Mouse (Mus musculus) liver, adult 2 months (tissue): Measurements from ENCODE around the gene Lyar. TPM values are rescaled to one million over a fixed set of nuclear protein-coding genes. Genes with fewer than 3 reads are reported as not detected.

Source experiments
- DNase-seq: peaks from one replicate; pipeline ENCODE4 v3.0.0-alpha.2; 2011; ENCODE audit warnings: low read depth, low spot score; ENCODE audit errors: extremely low read depth
- H3K27ac ChIP-seq: fragments of 200-500 bp; replicated peaks from 2 replicates; pipeline ENCODE4 v1.5.1; 2012; ENCODE audit warnings: low read depth, mild to moderate bottlenecking, control low read depth, inconsistent platforms, low read length; ENCODE audit not compliant: insufficient read depth
- H3K27me3 ChIP-seq: fragments of 200-500 bp; 2 replicates; pipeline ENCODE4 v1.6.1; 2012; ENCODE audit warnings: mild to moderate bottlenecking, moderate library complexity, low read length, inconsistent platforms; ENCODE audit not compliant: control insufficient read depth, insufficient read depth
- H3K36me3 ChIP-seq: fragments of 200-500 bp; 2 replicates; pipeline ENCODE4 v1.6.1; 2012; ENCODE audit warnings: low read length, inconsistent platforms; ENCODE audit not compliant: control insufficient read depth, insufficient read depth
- H3K4me1 ChIP-seq: fragments of 200-500 bp; 2 replicates; pipeline ENCODE4 v1.6.1; 2011; ENCODE audit warnings: low read length; ENCODE audit not compliant: control insufficient read depth, insufficient read depth
- H3K4me3 ChIP-seq: fragments of 200-500 bp; 2 replicates; pipeline ENCODE4 v1.5.1; 2011; ENCODE audit warnings: low read depth, mild to moderate bottlenecking, control low read depth, low read length, moderate library complexity; ENCODE audit not compliant: insufficient read depth
- H3K79me2 ChIP-seq: fragments of 200-500 bp; 2 replicates; pipeline ENCODE4 v1.6.1; 2012; ENCODE audit warnings: inconsistent platforms, mild to moderate bottlenecking, low read length, moderate library complexity; ENCODE audit not compliant: control insufficient read depth, insufficient read depth
- H3K9ac ChIP-seq: fragments of 200-500 bp; 2 replicates; pipeline ENCODE4 v1.6.1; 2012; ENCODE audit warnings: low read depth, mild to moderate bottlenecking, control low read depth, inconsistent platforms, low read length
- CTCF ChIP-seq: fragments of 200-500 bp; IDR thresholded peaks from 2 replicates; pipeline ENCODE4 v1.5.1; 2011; ENCODE audit warnings: low read depth, low read length, control low read depth
- POLR2A ChIP-seq: fragments of 200-500 bp; IDR thresholded peaks from 2 replicates; pipeline ENCODE4 v1.6.1; 2011; ENCODE audit warnings: low read length, control low read depth; ENCODE audit not compliant: insufficient read depth; ENCODE audit errors: extremely low read depth
- WGBS: fragments of 180-500 bp; shearing (Covaris S2); methylation state at CpG from one replicate; pipeline ENCODE4 v1.1.7; 2018; 5-methylcytosine and 5-hydroxymethylcytosine counted together
- polyA plus RNA-seq: library from polyadenylated mRNA; depleted of rRNA; stranded (reverse); fragments of >200 nt; gene quantifications from 2 replicates; pipeline ENCODE4 v1.2.3, GENCODE M21; 2012; rRNA removed
- total RNA-seq: library from RNA; depleted of rRNA; stranded (reverse); fragments of >200 nt; gene quantifications from 2 replicates; pipeline ENCODE4 v1.2.3, GENCODE M21; 2014; rRNA removed

Lyar gene
- total and polyA plus RNA-seq, 2 experiments: 2.6 to 9.2 TPM

GRCm38 (mm10) chr5:38280075-38280474, 59.8 kb downstream of the Lyar start:
- no peak for TF ChIP-seq CTCF
- no peak for TF ChIP-seq POLR2A
- H3K36me3 ChIP-seq: no peaks in the 10 kb centered on the region
- no peak overlapping the region for H3K9ac ChIP-seq
- H3K27ac ChIP-seq: no peak overlapping the region
- H3K4me3 ChIP-seq: no peak overlapping the region
- no peaks in the 10 kb centered on the region for H3K4me1 ChIP-seq
- H3K27me3 ChIP-seq: peaks cover 17% of the 10 kb centered on the region
- no peaks in the 10 kb centered on the region for H3K79me2 ChIP-seq
- no peak for DNase-seq
- 42% methylated on average over 1 of the region's 1 CpGs for WGBS

Other genes starting within 250 kb of the Lyar start
- gene Stx18, start 181.7 kb upstream of the Lyar start, total RNA-seq: 13.1 and 15.5 TPM in 2 replicates
- 13.4 and 14.9 TPM in 2 replicates for gene Stx18, start 181.7 kb upstream of the Lyar start, polyA plus RNA-seq
- 1.3 and 1.7 TPM in 2 replicates for gene Nsg1, start 60.6 kb upstream of the Lyar start, total RNA-seq
- 1.1 and 1.9 TPM in 2 replicates for gene Nsg1, start 60.6 kb upstream of the Lyar start, polyA plus RNA-seq
- 2.3 and 2.8 TPM in 2 replicates for gene Zbtb49, start within 50 bp of the Lyar start, total RNA-seq
- gene Zbtb49, start within 50 bp of the Lyar start, polyA plus RNA-seq: 2.6 and 5.1 TPM in 2 replicates
- gene Tmem128, start 39.7 kb downstream of the Lyar start, total RNA-seq: 34.8 and 40.8 TPM in 2 replicates
- gene Tmem128, start 39.7 kb downstream of the Lyar start, polyA plus RNA-seq: 16.4 and 17.8 TPM in 2 replicates
- gene Otop1, start 55.5 kb downstream of the Lyar start, total RNA-seq: not detected in 2 replicates
- gene Otop1, start 55.5 kb downstream of the Lyar start, polyA plus RNA-seq: not detected in 2 replicates
- not detected in 2 replicates for gene Drd5, start 98.9 kb downstream of the Lyar start, total RNA-seq
- gene Drd5, start 98.9 kb downstream of the Lyar start, polyA plus RNA-seq: not detected in 2 replicates